Mouse (Mus musculus) heart, postnatal 10 days (tissue): Measurements from ENCODE around the gene Macc1. TPM values are rescaled to one million over a fixed set of nuclear protein-coding genes. Genes with fewer than 3 reads are reported as not detected.
"Not testable (repeated sequence)": the region's sequence is repeated elsewhere in the genome, so short reads cannot be mapped to it uniquely, and the experiment has no call there.

Source experiments
- DNase-seq, 2 experiments: peaks; one replicate each; pipeline ENCODE4 v3.0.0; 2021
- intact Hi-C: fragments of 180-260 bp; cut with DNase I; formaldehyde crosslinking; loops from one replicate; pipeline ENCODE4 v1.15.1; 2025
- total RNA-seq, 2 experiments: library from RNA; stranded (reverse); gene quantifications; 2 replicates each; pipeline ENCODE4 v1.2.3; 2021

Macc1 gene
- total RNA-seq, result not detected

- no peak for DNase-seq
- intact Hi-C loops, result no loop called here
Observed at GRCm38 (mm10) chr12:119313970-119314369, at the start of gene Macc1. Gene Macc1, plus strand, starts transcription at chr12:119314270.

DNA sequence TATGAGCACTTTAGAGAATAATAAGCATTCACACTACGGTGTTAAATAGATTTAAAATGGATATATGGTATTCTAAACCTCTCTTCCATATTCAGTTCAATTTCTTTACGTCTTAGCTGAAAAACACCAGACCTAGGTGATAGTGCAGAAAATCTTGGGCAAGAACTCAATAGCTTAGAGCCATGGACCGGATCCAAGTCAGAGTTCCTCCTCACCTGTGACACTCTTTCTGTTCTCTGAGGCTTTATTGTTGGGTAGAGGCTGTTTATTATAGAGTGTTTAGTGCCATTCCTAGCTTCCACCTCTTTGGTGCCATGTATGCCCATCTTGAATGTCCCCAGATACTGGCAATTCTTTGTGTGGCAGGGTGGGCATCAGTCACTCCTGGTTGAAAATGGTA is 49.6 kb upstream of the Macc1 start:
- intact Hi-C loops, result no loop called here
- DNase-seq, result no peak

DNA sequence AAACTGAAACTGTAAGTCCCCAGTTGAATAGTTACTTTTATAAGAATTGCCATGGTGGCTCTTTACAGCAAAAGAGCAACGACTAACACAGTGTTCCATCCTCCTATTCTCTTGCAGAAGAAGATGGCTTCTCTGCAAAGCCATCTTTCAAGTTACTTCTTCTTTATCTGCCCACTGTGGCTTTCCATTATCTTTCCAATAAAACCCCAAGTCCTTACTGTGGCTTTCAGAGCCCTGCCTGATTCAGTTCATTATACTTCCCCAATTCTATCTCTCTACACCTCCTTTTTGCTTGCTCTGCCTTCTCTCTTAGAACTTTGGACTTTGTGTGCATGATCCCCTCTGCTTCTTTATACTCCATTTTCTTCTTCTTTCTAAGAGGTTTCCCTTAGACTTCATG is 45.3 kb upstream of the Macc1 start:
- no peak for DNase-seq
- intact Hi-C loops, result no loop called here

DNA sequence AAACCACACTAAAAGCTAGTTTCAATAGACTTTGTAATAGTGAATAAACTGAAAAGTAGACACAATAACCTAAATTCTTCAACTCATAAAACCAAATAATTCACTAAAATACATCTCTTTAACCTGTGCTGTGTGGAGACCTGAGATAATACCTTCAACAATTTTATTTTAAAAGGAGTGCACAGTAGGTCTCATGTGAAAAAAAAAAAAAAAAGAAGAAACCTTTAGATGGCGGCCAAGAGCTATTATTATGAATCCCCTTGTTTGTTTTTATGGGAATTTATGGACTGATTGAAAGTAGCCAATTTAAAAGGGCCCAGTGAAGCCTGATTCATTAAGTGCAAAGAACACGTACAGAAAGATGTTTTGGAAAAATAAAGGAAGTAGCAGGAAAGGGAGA is 44.0 kb upstream of the Macc1 start:
- intact Hi-C loops, result no loop called here
- DNase-seq, result no peak

GRCm38 (mm10) chr12:119271964-119272363 is 42.1 kb upstream of the Macc1 start:
- DNase-seq, result no peak
- intact Hi-C loops, result no loop called here

DNA sequence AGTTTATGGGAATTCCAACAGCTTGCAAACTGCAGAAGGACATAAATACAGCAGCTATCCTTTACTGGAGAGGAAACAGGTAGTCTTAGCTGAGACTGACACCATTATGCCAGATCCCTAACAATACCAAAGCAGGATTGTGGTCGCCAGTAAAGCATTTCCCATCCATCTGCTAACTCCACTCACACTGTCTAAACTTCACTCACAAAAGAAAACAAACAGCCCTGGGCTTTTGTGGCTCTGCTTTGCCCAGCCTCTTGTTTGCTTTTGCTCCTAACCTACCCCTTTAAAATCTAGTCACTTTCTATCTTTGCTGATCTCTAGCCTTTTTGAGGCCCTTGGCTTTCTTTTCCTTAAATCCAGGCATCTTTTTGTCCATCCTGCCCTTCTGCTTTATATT is 40.5 kb upstream of the Macc1 start:
- intact Hi-C loops, result no loop called here

GRCm38 (mm10) chr12:119276282-119276681 is 37.8 kb upstream of the Macc1 start:
- no peak for DNase-seq
- intact Hi-C loops, result no loop called here

More for the DNA sequence above, 40.5 kb upstream of the Macc1 start:
- no peak for DNase-seq

- intact Hi-C loops, result no loop called here
- DNase-seq, result no peak
Observed at GRCm38 (mm10) chr12:119291618-119292017, 22.5 kb upstream of the Macc1 start.

GRCm38 (mm10) chr12:119303618-119304017 is 10.5 kb upstream of the Macc1 start:
- intact Hi-C loops, result no loop called here

GRCm38 (mm10) chr12:119313014-119313763 is 881 bp upstream of the Macc1 start:
- intact Hi-C loops, result no loop called here

More at GRCm38 (mm10) chr12:119303618-119304017, 10.5 kb upstream of the Macc1 start:
- no peak for DNase-seq

DNA sequence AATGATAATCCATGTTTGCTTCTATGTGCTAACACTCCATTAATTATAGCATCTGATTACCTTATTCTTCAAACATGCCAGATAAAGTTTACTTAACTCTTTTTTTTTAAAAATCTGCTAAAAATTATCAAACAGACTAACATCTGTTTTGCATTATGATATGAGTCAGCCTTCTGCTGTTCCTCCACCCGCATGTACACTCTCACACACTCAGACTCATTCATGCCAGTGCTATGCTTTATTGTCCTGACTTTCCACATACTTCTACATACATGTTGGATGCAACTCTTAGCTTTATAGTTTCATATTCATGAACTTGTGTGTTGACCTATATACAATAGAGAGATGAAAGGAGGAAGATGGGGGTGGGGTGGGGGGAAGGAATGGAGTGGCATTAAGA is 4.7 kb downstream of the Macc1 start:
- intact Hi-C loops, result loop anchor here (5.0 kb wide), 1 partner anchor 81 kb away; the partner anchor contains the start of gene Itgb8
- no peak for DNase-seq

More at GRCm38 (mm10) chr12:119313014-119313763, 881 bp upstream of the Macc1 start:
- no peak for DNase-seq

DNA sequence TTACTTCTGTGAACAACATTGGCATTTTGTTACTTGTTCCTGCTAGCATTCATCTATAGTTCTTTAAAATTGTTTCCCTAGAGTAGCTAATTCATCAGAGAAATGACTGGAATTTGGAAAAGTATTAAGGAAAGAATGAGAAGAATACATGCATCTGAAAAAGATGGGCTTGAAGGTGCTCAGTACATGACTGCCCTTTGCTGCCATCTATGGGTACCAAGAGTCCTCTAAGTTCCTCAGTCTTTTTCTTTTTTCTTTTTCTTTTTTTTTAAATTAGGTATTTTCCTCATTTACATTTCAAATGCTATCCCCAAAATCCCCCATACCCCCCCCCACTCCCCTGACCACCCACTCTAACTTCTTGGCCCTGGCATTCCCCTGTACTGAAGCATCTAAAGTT is 11.3 kb downstream of the Macc1 start:
- DNase-seq, result peak in 1 of 2 experiments; percentile 8
- intact Hi-C loops, result loop anchor here (2.0 to 10.0 kb wide), 3 partner anchors 303 to 395 kb away; no protein-coding TSS in a partner anchor

DNA sequence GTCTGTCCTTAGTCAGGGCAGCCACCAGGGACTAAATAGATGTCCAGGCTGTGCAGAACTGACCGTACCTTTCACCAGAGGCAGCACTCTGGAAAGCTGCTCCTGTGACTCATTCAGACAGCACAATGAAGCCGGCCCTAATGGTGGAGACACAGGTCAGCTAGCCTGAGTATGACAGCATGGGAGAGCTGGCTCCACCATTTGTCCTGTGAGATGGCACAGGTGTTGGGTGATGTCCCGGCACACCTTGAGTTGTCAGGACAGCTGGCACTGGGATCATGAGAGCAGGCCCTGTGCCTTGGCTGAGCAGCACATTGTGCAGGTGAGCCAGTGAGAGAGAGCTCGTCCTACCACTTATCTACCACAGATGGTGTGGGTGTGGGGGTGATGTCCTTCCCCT is 16.6 kb downstream of the Macc1 start:
- intact Hi-C loops, result no loop called here
- DNase-seq, result no peak

- no peak for DNase-seq
Observed at GRCm38 (mm10) chr12:119333376-119333775, 19.3 kb downstream of the Macc1 start.

GRCm38 (mm10) chr12:119352579-119352978 is 38.5 kb downstream of the Macc1 start:
- intact Hi-C loops, DNase-seq: not testable (repeated sequence)

More at GRCm38 (mm10) chr12:119333376-119333775, 19.3 kb downstream of the Macc1 start:
- intact Hi-C loops, result no loop called here

DNA sequence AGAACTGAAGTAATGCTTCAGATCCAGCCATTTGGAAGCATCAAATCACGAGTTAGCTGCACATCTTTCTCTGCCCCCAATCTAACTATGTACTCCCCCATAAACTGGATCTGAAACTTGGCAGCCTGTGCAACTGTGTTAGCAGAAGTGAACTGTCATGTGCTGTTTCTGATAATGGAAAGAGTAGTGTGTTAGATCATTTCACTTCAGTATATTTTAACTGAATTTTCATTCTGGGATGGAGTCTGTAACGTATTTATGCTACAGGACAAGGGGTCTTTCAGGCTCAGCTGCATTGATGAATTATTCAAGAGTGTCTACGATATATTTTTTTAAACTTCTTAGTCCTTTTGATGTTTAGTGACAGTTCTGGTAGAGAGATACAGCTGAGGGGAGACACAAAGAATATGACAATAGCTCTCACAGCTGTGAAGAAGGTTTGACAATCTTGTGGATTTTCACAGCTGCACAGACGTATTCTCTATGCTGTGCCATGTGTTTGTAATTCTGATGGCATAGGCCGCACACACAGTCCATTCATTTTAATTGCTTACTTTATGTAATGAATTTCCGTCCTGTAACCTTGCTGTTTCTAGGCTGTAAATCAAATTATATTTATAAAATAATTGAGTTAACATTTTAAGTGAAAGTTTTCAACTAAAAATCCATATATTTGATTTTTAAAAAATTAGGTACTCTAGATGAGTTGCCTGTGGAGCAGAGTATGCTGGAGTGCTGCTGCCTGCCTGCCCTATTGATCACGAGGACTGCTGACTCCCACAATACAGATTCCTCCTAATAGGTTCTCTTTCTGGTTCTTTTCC is 43.6 kb downstream of the Macc1 start:
- DNase-seq, result no peak
- intact Hi-C loops, result no loop called here

- intact Hi-C loops, result no loop called here
Observed at GRCm38 (mm10) chr12:119358242-119358515, 44.1 kb downstream of the Macc1 start.

GRCm38 (mm10) chr12:119365041-119365440 is 51.0 kb downstream of the Macc1 start:
- intact Hi-C loops, result no loop called here
- no peak for DNase-seq

More at GRCm38 (mm10) chr12:119358242-119358515, 44.1 kb downstream of the Macc1 start:
- no peak for DNase-seq

- intact Hi-C loops, result no loop called here
- no peak for DNase-seq
Observed at GRCm38 (mm10) chr12:119369832-119370231, 55.8 kb downstream of the Macc1 start.

DNA sequence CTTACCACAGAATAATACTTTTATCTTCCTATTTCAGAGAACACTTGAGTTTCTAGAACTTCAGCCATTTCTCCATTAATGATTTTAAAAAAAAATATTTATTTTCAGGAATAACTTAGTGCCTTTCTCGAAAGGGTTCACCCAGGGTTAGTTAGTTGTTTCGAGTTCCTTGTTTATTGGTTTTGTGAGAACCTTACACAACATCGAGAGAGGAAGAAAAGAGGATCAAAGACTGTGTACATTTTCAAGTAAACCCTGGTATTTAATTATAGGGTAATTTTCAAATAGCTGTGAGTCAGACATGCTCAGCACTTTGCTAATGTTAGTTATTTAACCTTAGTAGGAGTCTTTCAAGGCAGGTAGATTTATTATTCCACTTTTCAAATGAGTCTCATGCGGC is 58.3 kb downstream of the Macc1 start:
- intact Hi-C loops, result no loop called here
- DNase-seq, result no peak

GRCm38 (mm10) chr12:119376879-119377278 is 62.8 kb downstream of the Macc1 start:
- intact Hi-C loops, result no loop called here
- no peak for DNase-seq

- DNase-seq, result no peak
- intact Hi-C loops, result no loop called here
Observed at GRCm38 (mm10) chr12:119381839-119382238, 67.8 kb downstream of the Macc1 start.
